Mouse (Mus musculus) c-Kit-positive CD71-negative TER-119-negative erythroid progenitor cells, embryonic 14.5 days (primary cell): ENCODE data around the gene Sart1.
"Not testable (repeated sequence)": the region's sequence is repeated elsewhere in the genome, so short reads cannot be mapped to it uniquely, and the experiment has no call there.

ENCODE experiments used
- DNase-seq: peaks from one replicate; pipeline ENCODE4 v3.0.0-alpha.2; 2013; ENCODE audit warnings: low read depth

Sart1 gene

GRCm38 (mm10) chr19:5414534-5414957, 26.0 kb upstream of the Sart1 start:
- DNase-seq = no peak

GRCm38 (mm10) chr19:5413840-5414239, 25.3 kb upstream of the Sart1 start:
- DNase-seq = no peak

GRCm38 (mm10) chr19:5411961-5412360, 23.5 kb upstream of the Sart1 start:
- DNase-seq = no peak

GRCm38 (mm10) chr19:5410641-5411040, 22.1 kb upstream of the Sart1 start:
- no peak for DNase-seq

- no peak for DNase-seq
These were observed 20.6 kb upstream of the Sart1 start for GRCm38 (mm10) chr19:5409068-5409467.

GRCm38 (mm10) chr19:5408057-5409001, 19.8 kb upstream of the Sart1 start:
- no peak for DNase-seq

- no peak for DNase-seq
These were observed 18.6 kb upstream of the Sart1 start for GRCm38 (mm10) chr19:5407133-5407532.

- not testable (repeated sequence) for DNase-seq
These were observed 18.1 kb upstream of the Sart1 start for GRCm38 (mm10) chr19:5406531-5407126.

GRCm38 (mm10) chr19:5405924-5406323, 17.4 kb upstream of the Sart1 start:
- DNase-seq = no peak

GRCm38 (mm10) chr19:5402293-5402692, 13.8 kb upstream of the Sart1 start, which contains the start of gene Tsga10ip:
TSS of gene Tsga10ip (minus strand) at chr19:5402526.
- DNase-seq = no peak

GRCm38 (mm10) chr19:5401073-5401472, 12.6 kb upstream of the Sart1 start:
- DNase-seq = not testable (repeated sequence)

- DNase-seq = no peak
These were observed 6.9 kb upstream of the Sart1 start for GRCm38 (mm10) chr19:5395371-5395770.

GRCm38 (mm10) chr19:5394168-5394567, 5.7 kb upstream of the Sart1 start:
- DNase-seq = no peak

- DNase-seq = no peak
These were observed 4.4 kb upstream of the Sart1 start for GRCm38 (mm10) chr19:5392892-5393291.

GRCm38 (mm10) chr19:5390416-5390815, 1.9 kb upstream of the Sart1 start:
- no peak for DNase-seq

- no peak for DNase-seq
These were observed 1.1 kb upstream of the Sart1 start for GRCm38 (mm10) chr19:5389647-5390046.

- DNase-seq = no peak
These were observed 477 bp downstream of the Sart1 start for GRCm38 (mm10) chr19:5388011-5388441.

- no peak for DNase-seq
These were observed 3.8 kb downstream of the Sart1 start for GRCm38 (mm10) chr19:5384715-5385114.

- DNase-seq = no peak
These were observed 5.2 kb downstream of the Sart1 start for GRCm38 (mm10) chr19:5383326-5383725.

- DNase-seq = no peak
These were observed 11.1 kb downstream of the Sart1 start for GRCm38 (mm10) chr19:5377446-5377845.

GRCm38 (mm10) chr19:5374748-5375147, 13.8 kb downstream of the Sart1 start:
- DNase-seq = no peak

- DNase-seq = no peak
These were observed 14.3 kb downstream of the Sart1 start for GRCm38 (mm10) chr19:5374177-5374576.

- DNase-seq = no peak
These were observed 15.8 kb downstream of the Sart1 start for GRCm38 (mm10) chr19:5372724-5373123.
